Mouse (Mus musculus) cerebellum, postnatal 25 days (tissue): ENCODE results near the gene Melk.

Experiments
- DNase-seq, 2 experiments: peaks; one replicate each; pipeline ENCODE4 v3.0.0; 2021; ENCODE audit warnings: mixed read lengths in 2 of 2

Melk gene

DNA sequence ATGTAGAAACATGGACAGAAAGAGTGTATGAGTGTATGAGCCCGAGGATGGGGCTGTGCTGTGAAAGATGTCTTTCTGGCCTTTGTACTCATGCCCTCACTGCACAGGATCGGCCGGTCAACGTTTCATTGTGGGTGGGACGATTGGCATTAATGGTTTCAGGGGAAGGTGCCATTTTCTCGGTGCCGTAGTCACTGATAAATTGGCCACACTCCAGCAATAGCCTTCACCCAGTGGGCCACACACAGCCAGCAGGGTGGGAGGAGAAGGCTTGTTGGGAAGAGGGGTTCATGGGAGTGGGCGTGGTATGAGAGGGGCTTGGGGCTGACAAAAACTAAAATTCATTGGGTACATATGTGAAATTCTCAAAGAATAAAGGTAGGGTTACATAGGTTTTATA is 34.3 kb downstream of the Melk start:
- no peak for DNase-seq

DNA sequence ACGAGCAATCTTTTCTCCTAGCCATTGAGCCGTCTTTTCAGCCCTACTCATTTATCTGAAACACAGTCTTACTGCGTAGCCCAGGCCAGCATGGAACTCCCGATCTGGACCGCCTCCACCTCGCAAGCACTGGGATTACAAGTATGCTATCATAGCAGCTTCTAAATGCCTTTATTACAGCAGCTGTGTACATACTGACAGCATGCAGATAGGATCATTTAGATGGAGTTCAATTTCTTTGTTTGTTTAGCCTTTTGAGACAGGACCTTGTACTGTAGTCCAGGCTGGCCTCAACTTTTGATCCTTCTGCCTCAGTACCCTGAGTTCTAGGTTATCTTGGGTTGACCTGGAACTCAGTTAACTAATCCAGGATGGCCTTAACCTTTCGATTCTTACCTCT is 61.0 kb downstream of the Melk start:
- DNase-seq = no peak

DNA sequence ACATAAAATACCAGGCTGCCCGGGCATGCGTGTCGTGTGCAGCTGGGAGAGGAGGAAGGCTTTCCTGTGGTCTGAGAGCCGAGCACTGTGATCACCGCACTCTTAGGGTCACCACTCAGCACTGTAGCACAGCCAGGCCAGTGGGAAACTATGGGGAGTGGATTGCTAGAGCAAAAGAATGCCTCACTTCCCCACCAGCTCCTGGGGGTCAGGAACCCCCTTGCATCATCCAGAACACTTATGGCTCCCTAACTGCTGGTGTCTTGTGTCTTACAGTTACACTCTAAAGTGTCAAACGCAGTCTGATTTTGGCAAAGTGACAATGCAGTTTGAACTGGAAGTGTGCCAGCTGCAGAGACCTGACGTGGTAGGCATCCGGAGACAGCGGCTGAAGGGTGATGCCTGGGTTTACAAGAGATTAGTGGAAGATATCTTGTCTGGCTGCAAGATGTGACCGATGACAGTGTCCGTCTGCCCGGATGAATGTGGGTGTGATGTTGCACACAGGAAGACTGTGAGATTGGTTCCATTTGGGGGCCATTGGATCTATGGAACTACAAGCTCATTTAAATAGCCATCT is 62.8 kb downstream of the Melk start:
- no peak for DNase-seq

DNA sequence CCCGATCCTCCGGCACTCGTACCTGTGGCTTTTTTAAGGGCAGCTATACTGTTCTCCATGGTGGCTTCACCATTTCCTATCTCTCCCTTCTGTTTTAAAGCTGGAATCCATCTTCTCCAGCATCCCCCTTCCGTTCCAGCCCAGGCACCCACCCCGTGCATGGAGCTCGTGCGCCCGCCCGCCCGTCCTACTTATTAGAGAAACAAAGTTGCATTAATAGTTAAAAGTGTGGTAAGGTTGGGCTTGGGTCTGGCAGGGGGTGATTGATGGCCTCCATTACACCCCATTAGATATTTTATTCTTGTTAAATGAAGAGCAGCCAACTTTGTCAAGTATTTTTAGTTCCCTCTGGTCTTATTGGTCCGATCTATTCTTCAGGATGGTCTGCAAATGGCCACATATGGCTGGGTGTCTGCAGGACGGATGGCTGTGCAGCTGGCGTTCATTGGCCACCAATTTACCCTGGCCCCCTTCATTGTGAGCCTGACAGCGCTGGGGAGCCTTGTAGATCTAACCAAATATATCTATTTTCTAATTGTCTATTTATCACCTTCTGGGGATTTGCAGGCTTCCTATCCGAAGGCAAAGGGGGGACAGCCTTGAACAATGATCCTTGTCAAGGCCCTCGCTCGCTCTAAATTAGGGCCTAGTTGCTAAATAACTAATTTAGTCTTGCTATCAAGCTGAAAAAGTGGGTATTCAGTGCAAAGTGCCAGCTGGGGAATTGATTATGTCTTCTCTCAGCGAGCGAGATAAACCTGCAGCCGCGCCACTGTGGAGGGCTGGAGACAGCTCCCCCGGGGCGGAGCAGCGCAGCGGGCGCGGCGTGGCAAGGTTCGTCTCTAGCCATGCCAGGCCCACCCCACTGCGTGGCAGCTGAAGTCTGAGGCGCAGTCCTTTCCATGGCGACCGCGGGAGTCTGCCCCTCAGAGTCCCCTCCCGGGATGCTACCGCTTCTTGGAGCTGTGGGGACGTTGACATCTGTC is 91.8 kb downstream of the Melk start:
- DNase-seq = no peak

DNA sequence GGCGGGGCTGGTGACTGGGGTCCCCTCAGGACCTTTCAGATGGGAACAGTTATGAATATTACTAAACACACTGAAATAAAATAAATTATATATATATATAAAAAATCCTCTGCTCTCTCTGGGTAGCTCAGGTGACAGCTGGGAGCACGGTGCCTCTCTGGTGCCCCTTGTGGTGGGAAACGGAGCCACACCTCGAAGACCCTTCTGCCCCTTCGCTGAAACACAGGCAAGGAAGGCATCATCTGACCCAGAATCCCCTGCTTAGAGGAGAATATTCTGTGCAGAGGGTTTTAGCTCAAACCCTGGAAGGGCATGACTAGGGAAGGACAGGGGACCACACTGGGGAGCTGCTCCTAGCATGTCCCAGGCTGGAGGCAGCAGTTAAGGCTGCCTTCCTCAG is 101.9 kb downstream of the Melk start:
- DNase-seq = peak; percentile 14 to 31

DNA sequence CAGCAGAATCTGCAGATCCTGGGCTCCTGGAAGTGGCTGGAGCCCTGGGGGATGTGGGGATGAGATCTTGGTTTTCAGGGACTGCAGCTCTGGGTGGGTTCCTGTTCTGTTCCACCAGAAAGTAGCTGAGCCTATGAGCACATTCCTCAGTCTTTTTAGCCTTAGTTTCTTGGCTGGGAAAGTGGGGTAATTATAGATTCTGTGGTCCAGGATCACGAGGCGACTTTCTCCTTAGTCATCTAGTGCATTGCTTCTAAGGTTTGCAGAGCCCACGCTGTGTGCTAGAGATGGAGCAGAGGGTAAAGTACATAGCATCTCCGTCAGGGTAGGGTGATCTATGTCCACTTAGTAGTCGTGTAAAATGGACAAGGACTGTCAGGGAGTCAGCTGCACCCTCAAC is 103.8 kb downstream of the Melk start:
- DNase-seq = no peak
